Mouse (Mus musculus) hindbrain, embryonic 14.5 days (tissue): ENCODE measurements at regions not wholly inside any gene's neighbourhood (a gene's known extent, or its start where the extent isn't known, plus 50 kb on each side); places are given as distances from the start of the nearest gene placed in this dataset.

Experiments used
- ATAC-seq: fragments of 200-750 bp; cut with Nextera tagmentation; 2 replicates; pipeline ENCODE4 v1.8.0; 2017; ENCODE audit warnings: moderate number of reproducible peaks, mild to moderate bottlenecking, moderate TSS enrichment, moderate library complexity; ENCODE audit not compliant: low FRiP score
- DNase-seq: peaks from one replicate; pipeline ENCODE4 v3.0.0-alpha.2; 2015; ENCODE audit warnings: low spot score
- H3K27ac ChIP-seq: fragments of 300-500 bp; sonication (generic); 2 replicates; pipeline ENCODE4 v1.5.1; 2014; ENCODE audit warnings: mild to moderate bottlenecking, moderate library complexity
- H3K27me3 ChIP-seq: fragments of 300-500 bp; sonication (generic); 2 replicates; pipeline ENCODE4 v1.6.1; 2014; ENCODE audit warnings: mild to moderate bottlenecking, low read length, mixed read lengths; ENCODE audit not compliant: control insufficient read depth, insufficient read depth
- H3K36me3 ChIP-seq: fragments of 300-500 bp; sonication (generic); replicated peaks from 2 replicates; pipeline ENCODE4 v1.6.1; 2014; ENCODE audit not compliant: control insufficient read depth, insufficient read depth
- H3K4me1 ChIP-seq: fragments of 300-500 bp; sonication (generic); replicated peaks from 2 replicates; pipeline ENCODE4 v1.6.1; 2014; ENCODE audit warnings: antibody characterized with exemption, low read length, mixed read lengths; ENCODE audit not compliant: control insufficient read depth, insufficient read depth
- H3K4me2 ChIP-seq: fragments of 300-500 bp; sonication (generic); replicated peaks from 2 replicates; pipeline ENCODE4 v1.6.1; 2014; ENCODE audit warnings: mild to moderate bottlenecking, moderate library complexity
- H3K4me3 ChIP-seq: fragments of 300-500 bp; sonication (generic); replicated peaks from 2 replicates; pipeline ENCODE4 v1.5.1; 2014; ENCODE audit warnings: mild to moderate bottlenecking, low read length
- H3K9ac ChIP-seq: fragments of 300-500 bp; sonication (generic); 2 replicates; pipeline ENCODE4 v1.6.1; 2014
- H3K9me3 ChIP-seq: fragments of 300-500 bp; sonication (generic); 2 replicates; pipeline ENCODE4 v1.6.1; 2016; ENCODE audit warnings: low read length; ENCODE audit not compliant: control insufficient read depth
- WGBS: fragments of 180-500 bp; shearing (Covaris S2); extraction: QIAGEN DNeasy Blood & Tissue Kit; methylation state at CpG from one replicate; pipeline ENCODE4 v1.1.7; 2014; 5-methylcytosine and 5-hydroxymethylcytosine counted together

GRCm38 (mm10) chr8:6813816-6814215 is 1708.7 kb upstream of the Slc10a2 start:
- 85% methylated on average over 3 of the region's 3 CpGs for WGBS
- Histone ChIP-seq H3K4me2 (no peak overlapping the region), H3K36me3 (no peaks in the 10 kb centered on the region), H3K9ac (no peak overlapping the region), H3K9me3 (no peaks in the 10 kb centered on the region), H3K4me3 (no peak overlapping the region), H3K27ac (no peak overlapping the region), H3K27me3 (no peaks in the 10 kb centered on the region), H3K4me1 (no peaks in the 10 kb centered on the region)
- ATAC-seq = no peak
- DNase-seq = no peak

DNA sequence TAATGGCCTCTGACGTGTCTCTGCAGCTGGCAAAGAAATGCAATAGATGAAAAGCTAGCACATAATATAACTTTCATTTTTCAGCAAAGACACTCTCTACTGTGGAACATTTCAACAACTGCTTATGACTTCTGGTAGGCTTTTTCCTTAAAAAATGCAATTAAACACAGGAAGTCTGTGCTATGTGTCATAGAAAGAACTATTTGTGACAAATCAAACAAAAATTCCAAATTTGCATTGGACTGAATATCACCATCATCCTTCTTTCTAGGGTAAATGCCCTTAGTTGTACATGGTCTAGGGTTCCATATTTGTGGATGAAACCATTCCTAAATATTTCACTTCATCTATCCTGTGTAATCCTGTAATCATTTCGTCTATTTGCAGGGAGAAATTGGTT is 1702.0 kb upstream of the Slc10a2 start:
- H3K27me3 ChIP-seq = no peaks in the 10 kb centered on the region
- ATAC-seq = no peak
- H3K4me1 ChIP-seq = no peaks in the 10 kb centered on the region
- H3K9me3 ChIP-seq = no peaks in the 10 kb centered on the region
- H3K4me2 ChIP-seq = no peak overlapping the region
- no peak overlapping the region for H3K27ac ChIP-seq
- H3K9ac ChIP-seq = no peak overlapping the region
- DNase-seq = no peak
- 59% methylated on average over 2 of the region's 2 CpGs for WGBS
- no peaks in the 10 kb centered on the region for H3K36me3 ChIP-seq
- no peak overlapping the region for H3K4me3 ChIP-seq

DNA sequence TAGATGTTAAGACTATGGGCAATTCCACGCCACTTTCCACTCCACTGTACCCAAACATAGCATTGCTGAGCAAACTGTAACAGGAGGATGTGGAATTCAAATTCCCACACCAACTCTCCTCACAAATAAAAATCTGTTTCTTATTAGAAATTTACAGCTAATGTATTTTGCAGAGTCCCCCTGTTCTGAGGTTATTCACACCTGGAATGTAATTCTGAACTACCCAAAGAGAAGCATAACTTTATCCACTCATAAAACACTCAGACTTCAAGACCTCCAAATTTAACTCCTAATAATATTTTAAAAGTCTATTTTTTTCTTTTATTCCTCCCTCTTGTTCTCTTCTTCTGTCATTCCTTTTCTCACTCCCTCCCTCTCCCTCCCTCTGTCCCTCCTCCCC is 1698.0 kb upstream of the Slc10a2 start:
- Histone ChIP-seq H3K4me2 (no peak overlapping the region), H3K4me1 (no peaks in the 10 kb centered on the region), H3K27ac (no peak overlapping the region), H3K9ac (no peak overlapping the region), H3K36me3 (no peaks in the 10 kb centered on the region), H3K4me3 (no peak overlapping the region), H3K27me3 (no peaks in the 10 kb centered on the region), H3K9me3 (no peaks in the 10 kb centered on the region)
- 80% methylated on average over 1 of the region's 1 CpGs for WGBS
- DNase-seq = no peak
- no peak for ATAC-seq

DNA sequence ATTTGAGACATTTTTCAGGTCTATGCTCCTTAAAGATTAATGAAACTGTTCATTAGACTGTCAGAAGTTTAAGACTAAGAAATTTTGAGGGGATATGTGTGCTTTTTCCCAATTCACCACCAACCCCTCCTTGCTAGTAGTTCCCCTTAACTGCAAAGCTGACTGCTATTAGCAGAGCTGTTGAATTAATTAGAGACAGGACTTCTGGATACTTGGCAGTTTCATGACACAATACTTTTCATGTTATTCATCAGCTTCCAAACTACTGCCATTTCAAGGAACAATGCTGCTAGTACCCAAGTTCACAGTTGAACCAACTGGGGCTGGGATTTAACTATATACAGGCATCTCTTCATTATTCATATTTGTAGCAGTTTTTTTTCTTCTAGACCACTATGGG is 1695.9 kb upstream of the Slc10a2 start:
- no peaks in the 10 kb centered on the region for H3K36me3 ChIP-seq
- DNase-seq (no peak), ATAC-seq (no peak)
- no peaks in the 10 kb centered on the region for H3K27me3 ChIP-seq
- no peaks in the 10 kb centered on the region for H3K9me3 ChIP-seq
- H3K9ac ChIP-seq = no peak overlapping the region
- no peaks in the 10 kb centered on the region for H3K4me1 ChIP-seq
- no peak overlapping the region for H3K4me3 ChIP-seq
- no peak overlapping the region for H3K4me2 ChIP-seq
- H3K27ac ChIP-seq = no peak overlapping the region

- Histone ChIP-seq H3K9ac (no peak overlapping the region), H3K27me3 (no peaks in the 10 kb centered on the region), H3K4me1 (no peaks in the 10 kb centered on the region), H3K4me3 (no peak overlapping the region), H3K9me3 (no peaks in the 10 kb centered on the region), H3K4me2 (no peak overlapping the region), H3K27ac (no peak overlapping the region), H3K36me3 (no peaks in the 10 kb centered on the region)
- no peak for ATAC-seq
- WGBS = 73% methylated on average over 1 of the region's 1 CpGs
- DNase-seq = no peak
Measured at GRCm38 (mm10) chr8:6789096-6789495, 1683.9 kb upstream of the Slc10a2 start.

- Histone ChIP-seq H3K4me1 (no peaks in the 10 kb centered on the region), H3K27me3 (no peaks in the 10 kb centered on the region), H3K4me3 (no peak overlapping the region), H3K27ac (no peak overlapping the region), H3K9ac (no peak overlapping the region), H3K36me3 (no peaks in the 10 kb centered on the region), H3K4me2 (no peak overlapping the region), H3K9me3 (no peaks in the 10 kb centered on the region)
- ATAC-seq = no peak
- no peak for DNase-seq
Measured at GRCm38 (mm10) chr8:6780983-6781382, 1675.8 kb upstream of the Slc10a2 start.

- 84% methylated on average over 3 of the region's 3 CpGs for WGBS
- H3K9me3 ChIP-seq = no peaks in the 10 kb centered on the region
Measured at GRCm38 (mm10) chr8:6775103-6775502, 1670.0 kb upstream of the Slc10a2 start.

GRCm38 (mm10) chr8:6729571-6729970 is 1624.4 kb upstream of the Slc10a2 start:
- ATAC-seq = no peak
- Histone ChIP-seq H3K27ac (no peak overlapping the region), H3K4me3 (no peak overlapping the region), H3K9ac (no peak overlapping the region), H3K36me3 (no peaks in the 10 kb centered on the region), H3K4me2 (no peak overlapping the region), H3K27me3 (no peaks in the 10 kb centered on the region), H3K9me3 (no peaks in the 10 kb centered on the region), H3K4me1 (no peaks in the 10 kb centered on the region)
- WGBS = 22% methylated on average over 3 of the region's 3 CpGs
- DNase-seq = no peak

More at GRCm38 (mm10) chr8:6775103-6775502, 1670.0 kb upstream of the Slc10a2 start:
- Histone ChIP-seq H3K4me3 (no peak overlapping the region), H3K27ac (no peak overlapping the region), H3K4me1 (no peaks in the 10 kb centered on the region), H3K27me3 (no peaks in the 10 kb centered on the region), H3K4me2 (no peak overlapping the region), H3K36me3 (no peaks in the 10 kb centered on the region), H3K9ac (no peak overlapping the region)
- ATAC-seq (no peak), DNase-seq (no peak)

- no peak for ATAC-seq
- H3K4me3 ChIP-seq = no peak overlapping the region
- no peaks in the 10 kb centered on the region for H3K4me1 ChIP-seq
- no peaks in the 10 kb centered on the region for H3K36me3 ChIP-seq
- no peaks in the 10 kb centered on the region for H3K27me3 ChIP-seq
- no peaks in the 10 kb centered on the region for H3K9me3 ChIP-seq
- 72% methylated on average over 3 of the region's 3 CpGs for WGBS
- H3K27ac ChIP-seq = no peak overlapping the region
- H3K4me2 ChIP-seq = no peak overlapping the region
- no peak for DNase-seq
- H3K9ac ChIP-seq = no peak overlapping the region
Measured at GRCm38 (mm10) chr8:6708886-6709449, 1603.8 kb upstream of the Slc10a2 start.

GRCm38 (mm10) chr8:6688595-6688994 is 1583.4 kb upstream of the Slc10a2 start:
- no peak for DNase-seq
- Histone ChIP-seq H3K4me1 (no peaks in the 10 kb centered on the region), H3K36me3 (no peaks in the 10 kb centered on the region), H3K9ac (no peak overlapping the region), H3K9me3 (no peaks in the 10 kb centered on the region), H3K4me2 (no peak overlapping the region), H3K4me3 (no peak overlapping the region), H3K27ac (no peak overlapping the region), H3K27me3 (no peaks in the 10 kb centered on the region)
- no peak for ATAC-seq
- 89% methylated on average over 4 of the region's 4 CpGs for WGBS
